Mouse (Mus musculus) ES-E14 (cell line): ENCODE data around the gene Matn3. TPM values are rescaled to one million over a fixed set of nuclear protein-coding genes. Genes with fewer than 3 reads are reported as not detected.

ENCODE experiments used
- DNase-seq: peaks from one replicate; pipeline ENCODE4 v3.0.0-alpha.2; 2013; ENCODE audit warnings: low read depth, low spot score
- H3K27ac ChIP-seq: 2 replicates; pipeline ENCODE4 v1.5.1; 2012; ENCODE audit warnings: low read depth, mild to moderate bottlenecking, low read length, moderate library complexity, mixed read lengths; ENCODE audit not compliant: poor library complexity, insufficient read depth, severe bottlenecking
- H3K36me3 ChIP-seq: 2 replicates; pipeline ENCODE4 v1.6.1; 2012; ENCODE audit warnings: mild to moderate bottlenecking, low read length, moderate library complexity, mixed read lengths; ENCODE audit not compliant: control insufficient read depth, poor library complexity, insufficient read depth, severe bottlenecking
- H3K4me1 ChIP-seq, 2 experiments: fragments of 150-350 bp in 1 of 2; sonication (generic) in 1 of 2; 2 replicates each; pipeline ENCODE4 v1.6.1; 2012; ENCODE audit warnings: low read length in 2 of 2, mild to moderate bottlenecking in 1 of 2, mixed read lengths in 1 of 2; ENCODE audit not compliant: control insufficient read depth in 2 of 2, insufficient read depth in 2 of 2, poor library complexity in 1 of 2
- H3K4me3 ChIP-seq, 2 experiments: fragments of 150-350 bp in 1 of 2; sonication (generic) in 1 of 2; 2 replicates each; pipeline ENCODE4 v1.5.1; 2012; ENCODE audit warnings: low read length in 2 of 2, low read depth in 1 of 2, mild to moderate bottlenecking in 1 of 2, mixed read lengths in 1 of 2; ENCODE audit not compliant: insufficient read depth in 1 of 2, poor library complexity in 1 of 2, severe bottlenecking in 1 of 2
- H3K9ac ChIP-seq: 2 replicates; pipeline ENCODE4 v1.6.1; 2012; ENCODE audit warnings: low read depth, mild to moderate bottlenecking, low read length, mixed read lengths; ENCODE audit not compliant: poor library complexity, insufficient read depth, severe bottlenecking
- H3K9me3 ChIP-seq: fragments of 150-350 bp; sonication (generic); 2 replicates; pipeline ENCODE4 v1.6.1; 2012; ENCODE audit warnings: low read depth, mild to moderate bottlenecking, low read length; ENCODE audit not compliant: control insufficient read depth, insufficient read depth
- CHD2 ChIP-seq: IDR thresholded peaks from 2 replicates; pipeline ENCODE4 v1.6.1; 2014; ENCODE audit warnings: mild to moderate bottlenecking, low read depth, low read length, inconsistent platforms
- HCFC1 ChIP-seq: IDR thresholded peaks from 2 replicates; pipeline ENCODE4 v1.6.1; 2012; ENCODE audit warnings: low read length, inconsistent platforms, borderline replicate concordance; ENCODE audit not compliant: insufficient read depth
- MAFK ChIP-seq: IDR thresholded peaks from 2 replicates; pipeline ENCODE4 v1.6.1; 2014; ENCODE audit warnings: mild to moderate bottlenecking, low read depth, low read length, inconsistent platforms; ENCODE audit not compliant: insufficient read depth
- ZC3H11A ChIP-seq: IDR thresholded peaks from 2 replicates; pipeline ENCODE4 v1.6.1; 2012; ENCODE audit warnings: low read depth, mild to moderate bottlenecking, inconsistent platforms, low read length, borderline replicate concordance
- ZNF384 ChIP-seq: IDR thresholded peaks from 2 replicates; pipeline ENCODE4 v1.6.1; 2012; ENCODE audit warnings: low read depth, low read length, inconsistent platforms
- in situ Hi-C, 2 experiments: fragments of 600-800 bp; cut with MboI; formaldehyde crosslinking; loops; one replicate each; pipeline ENCODE4 v1.15.1; 2025; ENCODE audit warnings: low sequenced_read_pairs in 2 of 2, inconsistent platforms in 1 of 2; ENCODE audit not compliant: unreplicated experiment in 2 of 2
- total RNA-seq: library from RNA; depleted of rRNA; stranded (reverse); fragments of 300-350 nt; gene quantifications from 2 replicates; pipeline ENCODE4 v1.2.3, GENCODE M21; 2012

Gene Matn3
- total RNA-seq, 1 experiment: 2.5 TPM

DNA sequence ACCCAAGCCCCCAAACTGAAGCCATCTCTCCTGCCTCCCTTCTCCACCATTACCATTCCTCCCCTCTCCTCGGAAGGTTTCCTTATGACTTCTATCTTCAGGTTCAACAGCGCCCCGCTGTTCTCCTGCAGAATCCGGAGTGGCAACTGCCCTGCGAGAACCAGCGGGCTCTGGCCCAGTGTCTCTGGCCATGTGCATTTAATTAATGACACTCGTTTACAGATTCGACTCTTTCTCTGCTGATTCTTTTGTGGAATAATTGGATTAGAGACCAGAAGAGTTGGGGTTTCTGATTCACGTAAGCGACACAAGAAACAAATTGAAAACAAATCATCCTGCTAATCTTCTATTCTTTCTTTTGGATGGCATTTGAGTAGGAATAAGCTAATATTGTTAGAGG, 5.4 kb downstream of the Matn3 start:
- H3K36me3 ChIP-seq: no peaks in the 10 kb centered on the region
- in situ Hi-C loops: no loop called here
- 0 out of 4 replicates have a peak, but pooled peaks cover 0 to 2% of the 10 kb centered on the region in 2 experiments for H3K4me1 ChIP-seq
- no peaks in the 10 kb centered on the region for H3K9me3 ChIP-seq
- H3K9ac ChIP-seq: no peak overlapping the region
- DNase-seq: no peak
- no peak overlapping the region for H3K4me3 ChIP-seq
- TF ChIP-seq MAFK (no peak), HCFC1 (no peak)
- no peak overlapping the region for H3K27ac ChIP-seq

DNA sequence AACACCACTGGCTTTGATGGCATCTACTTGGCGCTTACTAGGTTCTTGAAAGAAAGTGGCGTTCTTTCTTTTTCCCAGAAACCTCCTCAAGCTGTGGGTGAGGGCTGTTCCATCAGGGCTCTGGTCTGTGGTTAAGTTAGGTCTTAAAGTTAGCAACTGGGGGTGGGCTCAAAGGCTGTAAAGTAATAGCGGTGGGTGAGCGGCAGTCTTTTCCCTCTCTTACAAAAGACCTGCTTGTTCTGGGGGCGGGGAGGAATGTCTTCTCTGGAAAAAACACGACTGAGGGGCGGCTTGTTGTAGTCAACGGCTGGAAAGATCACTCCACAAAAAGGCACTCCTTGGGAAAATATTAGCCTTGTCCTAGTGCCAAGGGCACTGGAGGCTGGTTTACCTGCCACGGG, 6.4 kb downstream of the Matn3 start:
- DNase-seq: no peak

DNA sequence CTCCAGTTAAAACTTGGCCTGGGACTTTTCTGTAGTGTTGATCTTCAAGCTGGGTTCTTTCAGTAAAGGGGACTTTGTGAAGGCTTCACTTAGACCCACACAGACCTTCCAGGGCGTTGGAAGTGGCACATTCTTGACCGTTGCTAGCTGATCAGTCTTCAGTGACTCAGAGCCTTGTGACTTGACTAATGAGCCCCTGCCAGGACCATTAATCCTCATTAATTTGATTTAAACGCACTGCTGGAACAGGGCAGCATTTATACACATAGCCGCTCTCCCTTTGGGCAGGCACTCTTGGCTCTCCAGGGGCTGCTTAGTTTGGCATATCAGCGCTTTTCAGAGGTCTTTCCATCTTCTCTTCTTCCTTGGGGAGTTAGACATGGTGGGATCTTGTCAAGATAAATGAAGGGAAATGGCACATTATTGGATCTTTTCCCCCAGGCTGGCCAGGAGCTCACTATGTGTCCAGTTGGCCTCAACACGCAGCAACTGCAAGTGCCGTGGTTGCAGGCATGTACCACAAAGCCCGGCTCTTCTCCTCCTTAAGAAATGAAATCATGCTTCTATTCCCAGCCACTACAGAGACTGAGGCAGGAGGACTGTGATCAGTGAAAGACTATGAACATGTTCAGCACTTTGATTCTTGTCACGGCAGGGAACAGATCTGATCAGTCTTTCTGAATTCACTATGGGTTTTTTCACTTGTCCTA, 14.0 kb downstream of the Matn3 start:
- H3K36me3 ChIP-seq: no peaks in the 10 kb centered on the region
- no peak for DNase-seq
- no peak for TF ChIP-seq ZC3H11A
- no peak for TF ChIP-seq HCFC1
- TF ChIP-seq MAFK: no peak
- TF ChIP-seq CHD2: no peak
- TF ChIP-seq ZNF384: no peak
- H3K27ac ChIP-seq: no peak overlapping the region
- H3K4me3 ChIP-seq: no peak overlapping the region
- in situ Hi-C loops: no loop called here
- H3K9ac ChIP-seq: no peak overlapping the region
- no peaks in the 10 kb centered on the region for H3K9me3 ChIP-seq
- no peaks in the 10 kb centered on the region for H3K4me1 ChIP-seq

More for the DNA sequence above, 6.4 kb downstream of the Matn3 start:
- Histone ChIP-seq H3K27ac (no peak overlapping the region), H3K36me3 (no peaks in the 10 kb centered on the region), H3K9ac (no peak overlapping the region), H3K4me3 (no peak overlapping the region), H3K4me1 (no peaks in the 10 kb centered on the region), H3K9me3 (no peaks in the 10 kb centered on the region)
- in situ Hi-C loops: no loop called here
- TF ChIP-seq CHD2 (no peak), HCFC1 (no peak), MAFK (no peak), ZNF384 (no peak), ZC3H11A (no peak)

DNA sequence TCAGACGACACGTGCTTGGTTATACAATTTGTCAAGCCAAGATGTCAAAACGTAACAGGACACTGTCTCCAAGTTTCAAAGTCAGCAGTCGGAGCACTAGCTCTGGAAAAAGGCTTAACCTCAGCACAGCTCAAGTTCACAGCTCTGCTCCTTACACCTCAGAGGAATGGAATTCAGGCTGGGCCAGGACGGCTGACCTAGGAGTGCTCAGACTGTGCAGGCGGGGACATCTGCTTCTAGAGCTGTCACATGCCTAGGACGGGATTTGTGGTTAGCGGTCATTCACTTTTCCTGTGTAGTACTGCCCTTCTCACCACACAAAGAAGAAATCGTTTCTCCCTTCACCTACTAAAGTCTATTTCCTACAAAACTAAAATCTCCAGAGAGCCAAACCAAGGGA, 22.1 kb downstream of the Matn3 start:
- TF ChIP-seq ZNF384: no peak
- TF ChIP-seq MAFK: no peak
- no peak for TF ChIP-seq ZC3H11A
- no peak for TF ChIP-seq CHD2
- TF ChIP-seq HCFC1: no peak
- Histone ChIP-seq H3K9me3 (no peaks in the 10 kb centered on the region), H3K9ac (no peak overlapping the region), H3K4me1 (no peaks in the 10 kb centered on the region), H3K36me3 (no peaks in the 10 kb centered on the region), H3K4me3 (no peak overlapping the region), H3K27ac (no peak overlapping the region)
- in situ Hi-C loops: no loop called here
- DNase-seq: no peak
